Mouse (Mus musculus) bone marrow macrophage, adult 2 months (primary cell): ENCODE data around the gene Msrb2. TPM values are rescaled to one million over a fixed set of nuclear protein-coding genes. Genes with fewer than 3 reads are reported as not detected.

Source experiments
- H3K27ac ChIP-seq: 2 replicates; pipeline ENCODE4 v1.5.1; 2012; ENCODE audit warnings: low read depth, low read length; ENCODE audit not compliant: insufficient read depth
- H3K4me1 ChIP-seq: 2 replicates; pipeline ENCODE4 v1.6.1; 2012; ENCODE audit warnings: low read length; ENCODE audit not compliant: control insufficient read depth, insufficient read depth
- H3K4me3 ChIP-seq: 2 replicates; pipeline ENCODE4 v1.5.1; 2012; ENCODE audit warnings: mild to moderate bottlenecking, low read length, moderate library complexity; ENCODE audit not compliant: insufficient read depth
- CTCF ChIP-seq: IDR thresholded peaks from 2 replicates; pipeline ENCODE4 v1.5.1; 2012; ENCODE audit warnings: low read depth, mild to moderate bottlenecking, low read length, moderate library complexity
- POLR2A ChIP-seq: IDR thresholded peaks from 2 replicates; pipeline ENCODE4 v1.6.1; 2012; ENCODE audit warnings: mild to moderate bottlenecking, low read depth, low read length, borderline replicate concordance
- polyA plus RNA-seq: library from polyadenylated mRNA; stranded (reverse); fragments of >200 nt; gene quantifications from 2 replicates; pipeline ENCODE4 v1.2.4, GENCODE M21; 2012; ENCODE audit not compliant: missing spikeins, insufficient read depth, insufficient read length

Gene Msrb2
- polyA plus RNA-seq, 1 experiment = 17.2 TPM

DNA sequence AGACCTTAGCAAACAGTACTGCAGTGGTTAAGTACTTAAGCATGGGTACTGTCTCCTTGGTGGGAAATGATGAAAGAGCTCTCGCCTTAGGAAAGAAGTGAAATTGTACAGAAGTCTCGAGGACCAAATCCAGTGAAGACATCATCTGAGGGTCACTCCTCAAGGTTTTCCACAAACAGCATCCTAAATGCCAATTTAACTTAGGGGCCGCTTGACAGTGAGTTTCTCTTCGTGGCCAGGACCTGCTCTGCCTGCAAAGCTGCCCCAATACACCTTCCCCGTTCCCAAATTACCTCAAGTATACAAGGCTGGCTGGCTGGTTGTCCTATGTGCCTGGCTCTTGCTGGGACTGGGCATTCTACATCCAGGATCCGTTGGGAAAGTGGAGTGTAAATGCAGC lies 44.8 kb downstream of the Msrb2 start:
- Histone ChIP-seq H3K4me1 (no peaks in the 10 kb centered on the region; the same call in 1 of the 2 replicates), H3K4me3 (no peak overlapping the region), H3K27ac (no peak overlapping the region)
- TF ChIP-seq POLR2A (no peak), CTCF (no peak)

DNA sequence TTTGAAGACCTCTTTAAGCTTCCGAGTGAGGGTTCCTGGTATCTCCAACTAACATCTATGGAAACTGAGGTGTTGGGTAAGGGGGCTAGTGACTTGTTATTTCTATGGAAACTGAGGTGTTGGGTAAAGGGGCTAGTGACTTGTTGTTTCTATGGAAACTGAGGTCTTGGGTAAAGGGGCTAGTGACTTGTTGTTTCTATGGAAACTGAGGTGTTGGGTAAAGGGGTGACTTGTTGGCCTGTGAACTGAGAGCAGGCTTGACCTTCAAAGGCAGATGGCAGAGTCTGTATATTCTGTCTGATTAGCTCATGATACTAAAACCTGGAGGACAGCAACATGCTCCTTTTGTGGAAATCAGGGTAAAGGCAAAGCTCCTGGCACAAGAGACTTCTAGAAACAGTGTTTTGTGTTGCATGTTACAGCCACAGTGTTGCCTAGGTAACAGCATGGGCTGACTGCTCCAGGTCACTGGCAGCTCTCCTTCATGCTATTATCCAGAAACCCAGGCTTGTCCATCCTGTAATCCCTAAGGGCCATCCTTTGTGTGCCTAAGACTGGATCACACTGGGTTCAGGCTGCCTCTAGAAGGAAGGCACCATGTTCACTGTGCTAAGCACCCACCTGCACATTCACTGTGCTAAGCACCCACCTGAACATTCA lies 48.6 kb downstream of the Msrb2 start:
- TF ChIP-seq CTCF (no peak), POLR2A (no peak)
- H3K4me3 ChIP-seq = no peak overlapping the region

DNA sequence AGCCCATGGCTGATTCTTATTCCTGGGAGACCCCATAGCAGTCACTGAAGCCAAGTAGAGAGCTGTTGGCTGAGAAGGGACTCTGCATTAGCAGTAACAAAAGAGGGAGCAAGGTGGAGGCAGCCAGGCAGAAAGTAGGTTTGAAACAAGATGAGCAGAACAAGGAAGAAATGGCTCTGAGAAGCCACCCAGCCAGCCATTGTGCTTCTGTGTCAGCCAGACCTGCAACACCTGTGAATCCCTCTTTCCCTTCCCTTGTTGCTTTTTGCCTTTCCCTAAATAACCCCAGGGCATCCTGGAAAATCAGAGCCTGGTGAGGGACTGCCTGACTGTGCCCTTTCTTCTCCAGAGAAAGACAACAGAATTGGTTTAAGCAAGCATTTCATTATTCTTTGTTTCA lies 51.0 kb downstream of the Msrb2 start:
- H3K27ac ChIP-seq = no peak overlapping the region
- no peak for TF ChIP-seq CTCF
- TF ChIP-seq POLR2A = no peak
- no peaks in the 10 kb centered on the region for H3K4me1 ChIP-seq
- H3K4me3 ChIP-seq = no peak overlapping the region

More for the DNA sequence above, 48.6 kb downstream of the Msrb2 start:
- Histone ChIP-seq H3K4me1 (no peaks in the 10 kb centered on the region), H3K27ac (no peak overlapping the region)

DNA sequence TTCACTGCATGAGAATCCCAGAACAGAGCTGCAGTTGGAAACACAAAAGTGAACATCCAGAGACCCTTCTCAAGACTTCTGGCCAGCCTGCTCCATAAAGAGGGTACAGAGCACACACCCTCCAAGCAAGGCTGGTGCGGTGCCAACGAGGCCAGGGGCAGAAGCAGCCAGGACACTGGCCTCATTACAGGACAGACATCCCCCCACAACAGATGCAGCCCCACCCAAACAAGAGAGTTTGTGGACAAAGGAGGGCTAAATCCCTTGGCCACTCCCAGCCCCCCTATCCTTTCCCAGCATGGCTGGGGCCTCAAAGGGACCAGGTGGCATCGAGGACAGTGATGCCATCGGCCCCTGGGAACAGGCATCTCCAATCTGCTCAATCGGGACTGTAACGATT lies 51.8 kb downstream of the Msrb2 start:
- Histone ChIP-seq H3K4me1 (no peaks in the 10 kb centered on the region), H3K4me3 (no peak overlapping the region), H3K27ac (no peak overlapping the region)
- no peak for TF ChIP-seq POLR2A
- no peak for TF ChIP-seq CTCF

DNA sequence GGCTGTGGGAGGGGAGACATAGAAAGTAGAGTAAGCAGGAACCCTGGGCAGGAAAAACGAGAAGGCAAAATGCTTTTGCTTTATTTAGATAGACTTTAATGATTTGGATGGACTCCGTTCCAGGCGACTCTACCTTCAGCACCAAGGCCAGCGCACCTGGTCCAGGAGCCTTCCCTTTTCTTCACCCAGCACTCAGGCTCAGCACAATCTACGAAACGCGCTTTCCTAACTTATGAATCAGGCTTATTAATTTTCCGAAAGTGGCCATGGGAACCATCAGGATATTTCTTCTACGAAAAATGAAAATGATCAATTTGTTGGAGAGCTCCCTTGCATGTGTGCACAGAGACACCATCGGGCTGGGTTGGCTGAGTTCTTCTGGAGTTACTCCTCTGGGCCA lies 57.8 kb downstream of the Msrb2 start:
- Histone ChIP-seq H3K4me3 (no peak overlapping the region), H3K27ac (no peak overlapping the region), H3K4me1 (no peaks in the 10 kb centered on the region)
- TF ChIP-seq POLR2A (no peak), CTCF (no peak)

DNA sequence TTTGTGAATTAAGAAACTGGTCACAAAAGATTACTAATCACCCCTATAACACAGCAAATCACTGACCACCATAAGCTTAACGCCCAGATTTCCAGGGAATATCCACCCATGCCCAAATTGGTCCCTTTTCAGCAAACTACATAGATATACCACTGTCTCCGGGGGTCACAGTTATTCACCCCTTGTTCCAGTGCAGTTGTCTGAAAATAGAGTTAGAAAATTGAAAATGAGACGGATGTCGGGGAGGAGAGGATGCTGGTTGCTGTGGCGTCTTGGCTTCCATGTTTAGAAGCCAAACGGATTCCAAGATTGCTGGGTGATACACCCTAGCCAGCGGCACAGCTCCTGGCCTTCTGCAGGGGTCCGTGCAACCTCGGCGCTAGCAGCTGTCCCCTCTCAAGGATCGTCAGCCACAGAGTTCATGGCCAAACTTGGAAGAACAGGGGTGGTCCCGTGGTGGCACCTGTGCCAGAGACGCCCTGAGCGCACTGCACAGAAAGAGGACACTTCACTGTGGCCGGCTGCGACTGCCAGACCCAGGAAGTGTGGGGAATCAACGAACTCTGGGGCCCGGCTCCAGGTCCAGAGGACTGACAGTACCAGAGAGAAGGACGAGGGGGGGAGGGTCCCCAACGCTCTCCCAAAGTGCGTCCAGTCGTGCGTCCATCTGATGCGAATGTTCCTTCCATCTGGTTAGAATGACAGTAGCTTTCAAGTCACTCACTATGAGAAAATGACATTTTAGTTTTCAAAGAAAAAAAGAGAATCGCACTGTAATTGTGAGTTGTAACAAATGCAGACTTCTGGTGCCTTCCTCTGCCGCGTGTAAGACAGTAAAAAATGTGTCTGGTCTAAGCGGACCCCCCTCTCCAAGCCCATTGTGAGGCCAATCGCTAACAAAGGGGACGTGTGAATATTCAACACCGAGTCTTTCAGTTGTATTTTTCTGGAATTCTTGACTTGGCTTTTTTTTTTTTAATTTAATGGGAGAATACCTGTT lies 58.8 kb downstream of the Msrb2 start:
- TF ChIP-seq CTCF (no peak), POLR2A (no peak)
- no peak overlapping the region for H3K27ac ChIP-seq
- no peaks in the 10 kb centered on the region for H3K4me1 ChIP-seq
- H3K4me3 ChIP-seq = no peak overlapping the region

DNA sequence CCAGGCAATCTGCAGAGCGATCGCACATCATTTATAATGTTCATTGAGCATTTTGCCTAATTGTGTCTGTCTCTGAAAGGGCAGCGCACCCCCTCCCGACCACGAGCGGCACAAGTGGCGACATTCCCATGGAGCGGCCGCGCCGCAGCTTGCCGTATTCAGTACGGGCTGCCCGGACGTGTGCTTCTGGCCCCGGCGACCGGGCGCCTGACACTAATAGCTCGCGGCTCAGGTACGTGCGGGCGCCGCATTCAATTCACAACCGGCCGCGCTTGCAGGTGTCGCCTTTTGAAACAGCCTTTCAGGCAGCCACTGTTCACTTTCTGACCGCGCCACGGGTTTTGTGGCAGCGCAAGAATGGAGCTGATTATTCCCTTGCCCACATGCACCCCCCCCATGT lies 59.5 kb downstream of the Msrb2 start:
- no peak overlapping the region for H3K27ac ChIP-seq
- H3K4me1 ChIP-seq = no peaks in the 10 kb centered on the region
- no peak overlapping the region for H3K4me3 ChIP-seq
- TF ChIP-seq CTCF (no peak), POLR2A (no peak)

DNA sequence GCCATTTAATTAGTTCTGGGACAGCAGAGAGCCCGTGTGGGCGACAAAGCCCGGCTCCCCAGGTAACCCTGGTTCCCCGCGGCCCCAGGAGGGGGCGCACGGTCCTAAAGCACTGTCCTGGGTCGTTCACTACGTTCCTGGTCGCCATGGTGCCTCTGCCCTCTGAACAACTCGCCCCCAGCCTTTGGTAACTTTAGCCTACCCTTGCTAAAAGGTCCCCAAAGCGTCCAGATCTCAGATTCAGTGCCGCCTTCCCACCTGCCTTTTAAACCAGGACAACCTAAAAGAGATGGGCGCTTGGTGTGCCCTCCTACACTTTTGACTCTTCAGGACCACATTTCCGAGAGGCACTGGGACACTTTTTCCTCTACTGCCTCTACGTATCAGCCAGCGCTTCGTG lies 59.9 kb downstream of the Msrb2 start:
- no peaks in the 10 kb centered on the region for H3K4me1 ChIP-seq

DNA sequence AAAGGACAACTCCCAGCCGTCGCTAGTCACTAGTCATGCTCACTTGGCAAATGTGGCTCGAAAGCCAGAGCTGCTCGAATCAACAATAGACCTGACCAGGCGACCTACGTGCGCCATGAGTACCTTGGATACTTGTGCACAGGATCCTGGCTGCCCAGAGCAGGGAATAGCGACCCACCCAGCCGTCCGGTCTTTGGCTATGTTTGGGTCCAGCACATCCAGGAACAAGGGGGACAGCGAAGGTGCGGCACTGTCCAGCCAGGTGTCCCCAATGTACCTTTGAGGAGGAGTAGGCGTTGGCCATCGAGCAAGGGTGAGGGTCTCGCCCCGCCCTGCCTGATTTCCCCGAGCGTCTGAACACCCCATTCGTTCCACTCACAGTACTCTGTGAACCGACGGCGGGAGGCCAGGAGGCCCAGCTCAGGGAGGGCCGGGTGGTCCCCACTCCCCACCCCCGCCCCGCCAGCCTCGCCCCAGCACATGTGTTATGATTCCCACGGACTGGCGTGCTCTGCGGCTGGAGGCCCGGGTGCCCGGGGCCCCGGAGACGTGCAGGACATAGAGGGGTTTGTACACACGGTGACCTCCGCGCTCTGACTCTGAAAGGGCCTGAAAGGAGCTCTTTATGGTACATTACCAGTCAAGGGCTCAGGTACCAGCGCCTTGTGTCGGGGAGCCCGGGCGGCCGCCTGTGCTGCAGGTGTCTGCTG lies 60.5 kb downstream of the Msrb2 start:
- TF ChIP-seq POLR2A (no peak), CTCF (no peak)
- H3K27ac ChIP-seq = no peak overlapping the region

More for the DNA sequence above, 59.9 kb downstream of the Msrb2 start:
- Histone ChIP-seq H3K27ac (no peak overlapping the region), H3K4me3 (no peak overlapping the region)
- no peak for TF ChIP-seq CTCF
- no peak for TF ChIP-seq POLR2A

More for the DNA sequence above, 60.5 kb downstream of the Msrb2 start:
- Histone ChIP-seq H3K4me1 (no peaks in the 10 kb centered on the region), H3K4me3 (no peak overlapping the region)
